Mouse (Mus musculus) mature B cell (primary cell): ENCODE results near the gene Zfp866.

Source experiments
- in situ Hi-C: fragments of 300-500 bp; cut with MboI; formaldehyde crosslinking; loops from 2 replicates; pipeline ENCODE4 v1.14.3; 2019

Zfp866 gene

DNA sequence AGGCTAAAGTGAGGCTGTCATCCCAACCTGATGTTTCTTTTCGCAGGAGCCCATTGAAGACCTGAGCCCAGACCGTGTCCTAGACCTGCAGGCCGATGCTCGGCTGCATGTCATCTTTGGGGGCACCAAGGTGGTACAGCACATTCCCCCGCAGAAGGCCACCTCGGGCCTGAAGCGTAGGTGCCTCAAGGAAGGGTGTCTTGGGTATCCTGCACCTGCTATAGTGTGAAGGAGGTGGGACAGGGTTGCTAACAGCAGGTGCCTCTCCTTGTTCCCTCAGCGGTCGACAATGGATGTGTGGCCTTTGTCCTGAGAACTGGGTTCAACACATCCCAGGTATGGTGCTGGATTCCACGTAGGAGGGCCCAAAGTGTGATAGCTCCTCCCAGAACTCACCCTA, 6.7 kb upstream of the Zfp866 start:
- in situ Hi-C loops = no loop called here

DNA sequence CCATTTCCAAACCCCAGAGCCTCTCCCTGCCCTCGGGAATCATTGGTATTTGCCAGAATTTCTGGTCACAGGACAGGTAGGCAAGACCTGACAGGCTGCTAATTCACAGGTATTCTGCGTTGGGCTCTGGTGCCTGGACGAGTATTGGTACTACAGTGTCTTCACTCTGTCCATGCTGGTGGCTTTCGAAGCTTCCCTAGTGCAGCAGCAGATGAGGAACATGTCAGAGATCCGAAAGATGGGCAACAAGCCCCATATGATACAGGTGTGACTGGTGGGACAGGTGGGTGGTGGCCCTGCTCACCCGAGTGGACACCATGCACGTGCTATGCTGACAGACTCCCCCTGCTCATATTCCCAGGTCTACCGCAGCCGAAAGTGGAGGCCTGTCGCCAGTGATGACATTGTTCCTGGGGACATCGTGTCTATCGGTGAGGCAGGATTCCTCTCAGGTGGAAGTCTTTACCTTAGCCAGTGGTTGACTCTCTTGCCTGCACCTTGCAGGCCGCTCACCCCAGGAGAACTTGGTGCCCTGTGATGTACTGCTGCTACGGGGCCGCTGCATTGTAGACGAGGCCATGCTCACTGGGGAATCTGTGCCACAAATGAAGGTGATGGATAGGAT, 5.9 kb upstream of the Zfp866 start:
- in situ Hi-C loops = no loop called here

DNA sequence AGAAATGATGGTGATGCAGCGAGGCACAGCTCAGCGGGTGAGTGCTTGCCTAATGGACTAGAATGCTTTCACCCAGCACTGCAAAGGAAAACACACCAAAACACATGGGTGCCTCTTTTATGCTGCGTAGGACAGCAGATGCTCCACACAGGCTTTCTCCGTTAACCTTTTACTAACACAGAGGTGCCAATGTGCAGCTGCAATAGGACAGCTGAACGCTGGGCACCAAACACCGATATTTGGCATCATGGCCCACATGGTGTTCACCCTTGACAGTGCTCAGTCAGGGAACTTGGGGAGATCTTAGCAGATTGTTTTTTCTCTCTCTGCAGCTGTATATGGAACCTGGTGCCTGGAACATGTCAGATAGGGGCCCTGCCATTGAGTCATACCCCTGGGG, 3.9 kb upstream of the Zfp866 start:
- in situ Hi-C loops = no loop called here

- in situ Hi-C loops = no loop called here
These were observed 3.1 kb upstream of the Zfp866 start for GRCm38 (mm10) chr8:69794096-69794495.

- in situ Hi-C loops = no loop called here
These were observed 2.7 kb upstream of the Zfp866 start for GRCm38 (mm10) chr8:69793666-69794065.

- in situ Hi-C loops = no loop called here
These were observed 564 bp upstream of the Zfp866 start for GRCm38 (mm10) chr8:69791415-69792068.

GRCm38 (mm10) chr8:69790364-69790763, 614 bp downstream of the Zfp866 start:
- in situ Hi-C loops = no loop called here

GRCm38 (mm10) chr8:69789731-69790130, 1.2 kb downstream of the Zfp866 start:
- in situ Hi-C loops = no loop called here

DNA sequence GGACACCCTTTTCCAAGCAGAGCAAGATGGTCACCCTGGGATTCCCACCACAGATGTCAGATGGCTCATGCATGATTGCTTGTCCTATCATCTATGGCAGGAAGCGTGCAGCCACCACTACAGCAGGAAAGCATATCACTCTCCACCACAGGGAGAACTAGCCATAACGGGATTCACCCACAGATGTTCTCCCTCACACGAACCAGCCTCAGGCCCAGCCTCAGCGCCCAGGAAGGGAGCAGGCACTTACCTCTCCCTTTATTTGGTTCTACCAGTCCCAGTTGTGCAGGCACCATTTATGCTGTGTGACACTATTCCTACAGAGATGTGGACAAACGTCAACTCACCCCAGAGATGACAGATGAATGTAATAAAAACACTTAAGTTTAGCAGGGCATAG, 1.9 kb downstream of the Zfp866 start:
- in situ Hi-C loops = no loop called here

DNA sequence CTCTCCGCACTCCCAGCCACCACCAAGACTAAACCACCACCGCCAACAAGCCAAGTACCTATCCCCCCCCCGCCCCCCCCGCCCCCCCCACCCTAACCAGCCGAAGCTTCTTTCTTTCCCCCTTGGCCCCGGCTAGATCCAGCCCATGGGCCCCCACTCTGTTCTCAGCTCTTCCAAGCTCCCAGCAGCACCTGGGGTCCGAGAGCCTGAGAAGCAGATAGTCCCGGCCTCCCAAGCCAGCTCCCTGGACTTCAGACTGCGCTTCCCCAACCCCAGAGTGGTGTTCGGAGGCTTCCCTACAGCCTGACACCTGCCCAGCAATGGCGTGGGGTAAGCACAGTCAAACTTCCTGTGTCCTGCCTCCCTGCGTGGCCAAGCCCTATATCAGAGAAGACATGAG, 13.9 kb downstream of the Zfp866 start:
- in situ Hi-C loops = no loop called here

- in situ Hi-C loops = no loop called here
These were observed 15.8 kb downstream of the Zfp866 start for GRCm38 (mm10) chr8:69775149-69775534.

DNA sequence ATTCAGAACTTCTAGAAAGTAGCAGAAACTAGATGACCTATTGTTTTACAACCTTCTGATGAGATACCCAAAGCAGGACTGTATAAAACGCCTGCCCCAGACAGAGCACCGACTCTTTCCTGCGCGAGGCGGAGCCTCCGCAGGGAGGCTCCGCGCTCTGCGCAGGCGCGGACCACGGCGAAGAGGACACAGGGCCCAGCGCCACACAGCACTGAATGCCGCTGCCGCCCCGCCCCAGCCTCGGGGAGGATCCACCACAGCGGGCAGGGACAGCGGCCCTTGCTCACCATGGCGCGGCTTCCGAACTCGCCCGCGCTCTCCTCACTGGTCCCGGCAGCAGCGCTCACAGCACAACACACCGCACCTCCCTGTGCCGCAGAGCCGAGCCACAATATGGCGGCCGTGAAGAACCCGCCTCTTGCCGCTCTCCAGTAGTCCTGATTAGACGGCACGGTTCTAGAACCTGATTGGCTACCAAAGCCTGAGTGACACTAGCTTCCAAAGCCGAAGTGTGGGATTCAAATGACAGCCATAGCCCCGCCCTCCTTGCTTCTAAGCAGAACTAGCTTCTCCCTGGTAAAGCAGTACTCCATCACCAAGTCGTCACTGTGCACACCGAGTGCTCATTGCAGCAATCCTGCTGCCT, 16.4 kb downstream of the Zfp866 start, which contains the start of gene Gm20422:
Gene Gm20422, minus strand, starts transcription at position 384 of the 646 bp plus-strand sequence.
- in situ Hi-C loops = no loop called here

- in situ Hi-C loops = no loop called here
These were observed 18.9 kb downstream of the Zfp866 start for GRCm38 (mm10) chr8:69772106-69772505.

DNA sequence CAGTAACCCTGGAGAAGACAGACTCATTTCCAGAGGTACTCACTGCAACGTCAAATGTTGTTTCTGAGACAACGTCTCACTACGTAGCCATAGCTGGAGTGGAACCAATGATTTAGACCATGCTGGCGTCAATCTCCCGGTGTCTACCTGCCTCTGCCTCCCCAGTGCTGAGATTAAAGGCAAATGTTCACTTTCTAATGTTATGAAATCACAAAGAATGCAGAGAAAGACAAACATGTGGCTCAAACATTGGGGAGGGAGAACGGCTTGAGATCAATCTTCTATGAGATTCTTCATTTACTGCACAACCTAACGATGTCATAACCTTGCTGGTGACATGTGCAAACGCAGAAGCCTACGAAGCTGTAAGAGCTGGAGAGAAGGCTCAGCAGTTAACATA, 19.8 kb downstream of the Zfp866 start:
- in situ Hi-C loops = no loop called here

- in situ Hi-C loops = no loop called here
These were observed 29.0 kb downstream of the Zfp866 start for GRCm38 (mm10) chr8:69761814-69762445.

- in situ Hi-C loops = no loop called here
These were observed 32.7 kb downstream of the Zfp866 start for GRCm38 (mm10) chr8:69758316-69758715.

- in situ Hi-C loops = no loop called here
These were observed 38.5 kb downstream of the Zfp866 start for GRCm38 (mm10) chr8:69752437-69752836.

- in situ Hi-C loops = no loop called here
These were observed 41.2 kb downstream of the Zfp866 start, which contains the start of gene Zfp963 for GRCm38 (mm10) chr8:69749544-69750454. TSS of gene Zfp963 (minus strand) at chr8:69749970.

DNA sequence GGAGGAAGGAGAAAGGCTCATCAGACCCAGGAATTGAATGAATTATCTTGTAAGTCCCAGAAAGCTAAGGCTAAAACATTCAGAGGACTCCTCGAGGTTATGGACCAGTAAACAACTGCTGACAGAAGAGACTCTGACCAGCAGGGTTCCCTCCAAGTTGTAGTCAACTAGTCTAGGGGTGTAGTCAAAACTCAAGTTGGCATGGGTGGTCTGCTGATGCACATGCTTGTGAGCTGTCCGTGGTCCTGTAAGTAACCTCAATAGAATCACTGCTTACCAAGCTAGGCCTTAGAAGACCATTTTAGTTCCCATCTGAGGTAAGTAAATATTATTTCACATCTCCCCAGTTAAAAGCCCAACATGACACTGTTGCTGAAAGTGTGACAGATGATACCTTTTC, 49.7 kb downstream of the Zfp866 start:
- in situ Hi-C loops = no loop called here

DNA sequence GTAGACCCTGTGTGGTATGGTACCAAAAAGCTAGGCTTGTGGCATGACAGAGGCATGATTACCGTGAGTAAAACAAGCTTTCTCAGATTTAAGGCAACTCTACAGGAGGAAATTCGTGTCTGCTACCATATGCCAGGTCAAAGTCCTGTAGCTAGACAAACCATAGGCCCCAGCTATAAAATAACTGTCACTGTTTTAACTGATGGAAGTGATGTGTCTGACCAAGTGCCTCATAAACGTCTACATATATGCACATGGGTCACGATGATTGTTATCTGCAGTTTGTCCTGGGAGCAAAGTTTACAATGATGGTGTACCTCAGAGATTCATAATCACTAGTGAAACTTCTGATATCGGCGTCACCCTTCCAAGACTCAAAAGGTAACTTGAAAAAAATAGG, 50.2 kb downstream of the Zfp866 start:
- in situ Hi-C loops = no loop called here

DNA sequence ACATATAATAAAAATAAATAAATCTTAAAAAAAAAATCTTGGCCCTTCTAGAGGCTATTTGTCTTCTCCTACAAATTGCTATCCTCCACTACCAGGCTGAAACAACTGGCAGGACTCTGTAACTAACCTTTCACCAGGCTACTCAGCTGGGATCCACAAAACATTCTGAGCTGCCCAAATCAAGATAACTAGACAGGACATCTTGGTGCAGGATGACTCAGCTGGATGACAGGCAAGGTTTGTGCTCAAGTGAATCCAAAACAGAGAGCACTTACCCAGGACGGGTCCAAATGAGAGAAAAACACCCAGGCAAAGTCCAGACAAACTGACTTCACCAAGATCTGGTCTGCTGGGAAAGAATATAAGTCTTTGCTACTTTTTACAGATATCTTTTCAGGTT, 55.5 kb downstream of the Zfp866 start:
- in situ Hi-C loops = no loop called here

DNA sequence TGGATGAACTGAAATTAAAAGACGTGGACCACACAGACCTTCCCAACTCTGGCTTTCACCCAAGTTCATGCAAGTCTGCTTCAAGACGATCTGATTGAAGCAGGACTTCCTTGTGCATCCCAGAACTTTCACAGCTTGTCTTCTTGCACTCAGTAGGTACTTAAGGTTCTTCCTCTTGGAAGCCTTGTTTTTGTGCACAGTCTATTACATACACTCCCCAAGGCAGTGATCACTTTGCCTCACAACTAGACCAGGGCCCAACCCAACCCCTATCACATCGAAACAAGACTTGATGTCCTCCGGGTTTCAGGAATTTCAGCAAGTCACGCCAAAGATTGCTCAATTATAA, 73.8 kb downstream of the Zfp866 start:
- in situ Hi-C loops = no loop called here
